Mouse (Mus musculus) neural tube, embryonic 11.5 days (tissue): ENCODE measurements at regions not wholly inside any gene's neighbourhood (a gene's known extent, or its start where the extent isn't known, plus 50 kb on each side); places are given as distances from the start of the nearest gene placed in this dataset.

Experiments
- ATAC-seq: fragments of 200-750 bp; cut with Nextera tagmentation; 2 replicates; pipeline ENCODE4 v1.8.0; 2017; ENCODE audit warnings: moderate number of reproducible peaks, mild to moderate bottlenecking, moderate TSS enrichment, moderate library complexity; ENCODE audit not compliant: insufficient read depth, low FRiP score, low TSS enrichment
- DNase-seq: peaks from one replicate; pipeline ENCODE4 v3.0.0-alpha.2; 2015; ENCODE audit warnings: low spot score
- H3K27ac ChIP-seq: fragments of 300-500 bp; sonication (generic); 2 replicates; pipeline ENCODE4 v1.5.1; 2014; ENCODE audit warnings: low read depth, mild to moderate bottlenecking, low read length
- H3K27me3 ChIP-seq: fragments of 300-500 bp; sonication (generic); 2 replicates; pipeline ENCODE4 v1.6.1; 2014; ENCODE audit warnings: mild to moderate bottlenecking, low read length, mixed read lengths; ENCODE audit not compliant: control insufficient read depth, insufficient read depth
- H3K36me3 ChIP-seq: fragments of 300-500 bp; sonication (generic); 2 replicates; pipeline ENCODE4 v1.6.1; 2014; ENCODE audit warnings: mild to moderate bottlenecking, low read length, moderate library complexity, mixed read lengths; ENCODE audit not compliant: control insufficient read depth, insufficient read depth
- H3K4me1 ChIP-seq: fragments of 300-500 bp; sonication (generic); 2 replicates; pipeline ENCODE4 v1.6.1; 2014; ENCODE audit warnings: low read length, mixed read lengths; ENCODE audit not compliant: control insufficient read depth, insufficient read depth
- H3K4me2 ChIP-seq: fragments of 300-500 bp; sonication (generic); 2 replicates; pipeline ENCODE4 v1.6.1; 2014; ENCODE audit warnings: low read depth, mild to moderate bottlenecking, moderate library complexity
- H3K4me3 ChIP-seq: fragments of 300-500 bp; sonication (generic); 2 replicates; pipeline ENCODE4 v1.5.1; 2014; ENCODE audit warnings: low read depth, low read length
- H3K9ac ChIP-seq: fragments of 300-500 bp; sonication (generic); 2 replicates; pipeline ENCODE4 v1.6.1; 2014; ENCODE audit warnings: mild to moderate bottlenecking, low read length
- H3K9me3 ChIP-seq: fragments of 300-500 bp; sonication (generic); 2 replicates; pipeline ENCODE4 v1.6.1; 2016; ENCODE audit warnings: low read length; ENCODE audit not compliant: control insufficient read depth
- WGBS: fragments of 180-500 bp; shearing (Covaris S2); extraction: QIAGEN DNeasy Blood & Tissue Kit; methylation state at CpG from one replicate; pipeline ENCODE4 v1.1.7; 2014; 5-methylcytosine and 5-hydroxymethylcytosine counted together

GRCm38 (mm10) chr3:148462791-148463190 is 527.6 kb downstream of the Adgrl2 start:
- 88% methylated on average over 10 of the region's 10 CpGs for WGBS
- DNase-seq: no peak
- H3K9ac ChIP-seq: no peak overlapping the region
- no peaks in the 10 kb centered on the region for H3K27me3 ChIP-seq
- no peak overlapping the region for H3K4me3 ChIP-seq
- no peaks in the 10 kb centered on the region for H3K4me1 ChIP-seq
- no peak overlapping the region for H3K27ac ChIP-seq
- no peak overlapping the region for H3K4me2 ChIP-seq
- no peaks in the 10 kb centered on the region for H3K36me3 ChIP-seq
- ATAC-seq: no peak
- H3K9me3 ChIP-seq: no peaks in the 10 kb centered on the region

- WGBS: 83% methylated on average over 3 of the region's 3 CpGs
- Histone ChIP-seq H3K9me3 (no peaks in the 10 kb centered on the region), H3K4me3 (no peak overlapping the region), H3K4me1 (no peaks in the 10 kb centered on the region), H3K4me2 (no peak overlapping the region), H3K27ac (no peak overlapping the region), H3K27me3 (no peaks in the 10 kb centered on the region), H3K36me3 (no peaks in the 10 kb centered on the region), H3K9ac (no peak overlapping the region)
- ATAC-seq (no peak), DNase-seq (no peak)
Observed at GRCm38 (mm10) chr3:148448888-148449287, 541.5 kb downstream of the Adgrl2 start.

GRCm38 (mm10) chr3:148448465-148448864 is 541.9 kb downstream of the Adgrl2 start:
- Histone ChIP-seq H3K4me1 (no peaks in the 10 kb centered on the region), H3K4me3 (no peak overlapping the region), H3K4me2 (no peak overlapping the region), H3K9ac (no peak overlapping the region), H3K36me3 (no peaks in the 10 kb centered on the region), H3K9me3 (no peaks in the 10 kb centered on the region), H3K27ac (no peak overlapping the region), H3K27me3 (no peaks in the 10 kb centered on the region)
- WGBS: 38% methylated on average over 1 of the region's 1 CpGs
- ATAC-seq (no peak), DNase-seq (no peak)

- Histone ChIP-seq H3K4me1 (no peaks in the 10 kb centered on the region), H3K4me2 (no peak overlapping the region), H3K4me3 (no peak overlapping the region), H3K9ac (no peak overlapping the region), H3K27me3 (no peaks in the 10 kb centered on the region), H3K27ac (no peak overlapping the region), H3K9me3 (no peaks in the 10 kb centered on the region), H3K36me3 (no peaks in the 10 kb centered on the region)
- WGBS: 65% methylated on average over 1 of the region's 1 CpGs
- no peak for DNase-seq
- ATAC-seq: no peak
Observed at GRCm38 (mm10) chr3:148446845-148447244, 543.5 kb downstream of the Adgrl2 start.

- DNase-seq (no peak), ATAC-seq (no peak)
- 78% methylated on average over 3 of the region's 3 CpGs for WGBS
Observed at GRCm38 (mm10) chr3:148443012-148443411, 547.3 kb downstream of the Adgrl2 start.

GRCm38 (mm10) chr3:148434033-148434432 is 556.3 kb downstream of the Adgrl2 start:
- H3K4me2 ChIP-seq: no peak overlapping the region
- H3K36me3 ChIP-seq: no peaks in the 10 kb centered on the region
- H3K4me3 ChIP-seq: no peak overlapping the region
- DNase-seq (no peak), ATAC-seq (no peak)
- no peaks in the 10 kb centered on the region for H3K9me3 ChIP-seq
- WGBS: 90% methylated on average over 4 of the region's 4 CpGs
- no peak overlapping the region for H3K27ac ChIP-seq
- H3K9ac ChIP-seq: no peak overlapping the region
- H3K27me3 ChIP-seq: no peaks in the 10 kb centered on the region
- no peaks in the 10 kb centered on the region for H3K4me1 ChIP-seq

More at GRCm38 (mm10) chr3:148443012-148443411, 547.3 kb downstream of the Adgrl2 start:
- H3K27me3 ChIP-seq: no peaks in the 10 kb centered on the region
- H3K4me2 ChIP-seq: no peak overlapping the region
- H3K27ac ChIP-seq: no peak overlapping the region
- H3K36me3 ChIP-seq: no peaks in the 10 kb centered on the region
- no peak overlapping the region for H3K9ac ChIP-seq
- no peaks in the 10 kb centered on the region for H3K4me1 ChIP-seq
- H3K4me3 ChIP-seq: no peak overlapping the region
- H3K9me3 ChIP-seq: no peaks in the 10 kb centered on the region

DNA sequence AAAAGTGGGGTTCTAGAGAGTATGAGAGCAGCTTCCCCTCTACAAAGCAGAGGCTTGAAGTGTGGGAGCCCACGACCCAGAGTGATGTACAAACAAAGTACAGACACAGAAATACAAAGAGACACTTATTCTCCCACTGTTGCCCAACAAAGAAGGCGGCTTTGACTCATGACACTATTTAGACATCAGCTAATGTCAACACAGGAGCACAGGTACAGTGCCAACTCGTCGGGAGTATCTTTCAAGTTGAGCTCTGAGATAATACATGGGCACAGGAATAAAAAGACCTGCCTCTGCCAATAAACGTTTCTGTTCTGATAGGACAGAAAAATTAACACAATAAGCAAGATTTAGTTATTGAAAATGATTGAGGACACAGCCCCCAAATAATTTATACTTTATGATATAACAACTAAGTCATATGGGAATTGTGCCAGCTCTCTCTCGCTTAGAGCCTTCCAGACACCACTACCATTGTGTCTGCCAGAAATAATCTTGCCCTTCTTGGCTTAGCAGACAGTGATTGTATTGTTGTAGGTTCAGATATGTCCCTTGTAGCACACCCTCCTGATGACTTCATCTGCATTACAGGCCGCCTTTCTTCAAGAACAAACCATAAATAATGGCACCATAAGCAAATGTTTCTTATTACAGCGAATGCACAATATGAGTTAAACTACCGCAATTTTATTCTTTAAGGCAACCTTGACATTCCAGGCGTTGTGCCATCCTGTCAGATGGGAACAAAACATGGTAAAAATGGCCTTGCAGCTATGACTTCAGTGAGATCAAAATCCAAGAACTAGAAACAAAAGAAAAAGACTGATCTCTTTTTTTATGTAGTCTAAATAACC is 561.1 kb downstream of the Adgrl2 start:
- no peaks in the 10 kb centered on the region for H3K27me3 ChIP-seq
- H3K36me3 ChIP-seq: no peaks in the 10 kb centered on the region
- no peak for ATAC-seq
- H3K9me3 ChIP-seq: no peaks in the 10 kb centered on the region
- 0 out of 2 replicates have a peak, but pooled peaks cover 2% of the 10 kb centered on the region for H3K4me1 ChIP-seq
- H3K4me2 ChIP-seq: no peak overlapping the region
- 81% methylated on average over 10 of the region's 10 CpGs for WGBS
- no peak for DNase-seq
- no peak overlapping the region for H3K4me3 ChIP-seq
- no peak overlapping the region for H3K9ac ChIP-seq
- H3K27ac ChIP-seq: no peak overlapping the region

DNA sequence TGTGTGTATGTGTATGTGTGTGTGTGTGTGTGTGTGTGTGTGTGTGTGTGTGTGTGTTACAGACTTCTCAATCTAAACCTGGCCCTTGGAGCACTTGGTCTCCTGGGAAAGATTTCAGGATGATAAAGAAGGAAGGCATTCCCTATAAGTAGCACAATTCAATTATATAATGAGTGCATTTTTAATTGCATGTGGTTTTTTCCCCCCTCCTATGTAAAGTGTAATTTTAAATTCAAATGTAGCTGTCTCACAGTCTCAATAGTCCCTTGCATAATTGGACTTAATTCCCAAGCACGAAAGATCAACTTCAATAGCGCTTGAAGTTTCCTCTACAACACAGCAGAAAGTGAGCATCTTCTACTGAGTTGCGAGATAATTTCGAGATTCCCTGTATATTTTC is 566.3 kb downstream of the Adgrl2 start:
- H3K9me3 ChIP-seq: no peaks in the 10 kb centered on the region
- ATAC-seq: no peak
- H3K27ac ChIP-seq: no peak overlapping the region
- no peak overlapping the region for H3K4me3 ChIP-seq
- H3K36me3 ChIP-seq: no peaks in the 10 kb centered on the region
- H3K27me3 ChIP-seq: no peaks in the 10 kb centered on the region
- H3K9ac ChIP-seq: no peak overlapping the region
- H3K4me2 ChIP-seq: no peak overlapping the region
- DNase-seq: no peak
- WGBS: 88% methylated on average over 4 of the region's 4 CpGs
- 0 out of 2 replicates have a peak, but pooled peaks cover 2% of the 10 kb centered on the region for H3K4me1 ChIP-seq

GRCm38 (mm10) chr3:148423383-148423782 is 567.0 kb downstream of the Adgrl2 start:
- DNase-seq (no peak), ATAC-seq (no peak)
- no peak overlapping the region for H3K9ac ChIP-seq
- H3K27me3 ChIP-seq: no peaks in the 10 kb centered on the region
- H3K4me3 ChIP-seq: no peak overlapping the region
- 93% methylated on average over 1 of the region's 1 CpGs for WGBS
- H3K36me3 ChIP-seq: no peaks in the 10 kb centered on the region
- no peak overlapping the region for H3K4me2 ChIP-seq
- H3K27ac ChIP-seq: no peak overlapping the region
- no peaks in the 10 kb centered on the region for H3K9me3 ChIP-seq
- H3K4me1 ChIP-seq: 0 out of 2 replicates have a peak, but pooled peaks cover 2% of the 10 kb centered on the region
